Mouse (Mus musculus) neural tube, embryonic 14.5 days (tissue): ENCODE data around the gene Nrg3. TPM values are rescaled to one million over a fixed set of nuclear protein-coding genes. Genes with fewer than 3 reads are reported as not detected.

Experiments
- ATAC-seq: fragments of 200-750 bp; cut with Nextera tagmentation; 2 replicates; pipeline ENCODE4 v1.8.0; 2017; ENCODE audit warnings: low read depth, mild to moderate bottlenecking, moderate TSS enrichment, moderate library complexity
- H3K27ac ChIP-seq: fragments of 300-500 bp; sonication (generic); 2 replicates; pipeline ENCODE4 v1.5.1; 2014; ENCODE audit warnings: low read depth, mild to moderate bottlenecking, control low read depth, low read length, moderate library complexity, mixed read lengths
- H3K27me3 ChIP-seq: fragments of 300-500 bp; sonication (generic); 2 replicates; pipeline ENCODE4 v1.6.1; 2014; ENCODE audit warnings: low read length; ENCODE audit not compliant: control insufficient read depth, insufficient read depth
- H3K36me3 ChIP-seq: fragments of 300-500 bp; sonication (generic); 2 replicates; pipeline ENCODE4 v1.6.1; 2014; ENCODE audit warnings: low read length, mixed read lengths; ENCODE audit not compliant: control insufficient read depth, insufficient read depth
- H3K4me1 ChIP-seq: fragments of 300-500 bp; sonication (generic); 2 replicates; pipeline ENCODE4 v1.6.1; 2014; ENCODE audit warnings: low read length; ENCODE audit not compliant: control insufficient read depth, insufficient read depth
- H3K4me2 ChIP-seq: fragments of 300-500 bp; sonication (generic); 2 replicates; pipeline ENCODE4 v1.6.1; 2014; ENCODE audit warnings: mild to moderate bottlenecking, low read depth, low read length, control low read depth
- H3K4me3 ChIP-seq: fragments of 300-500 bp; sonication (generic); 2 replicates; pipeline ENCODE4 v1.5.1; 2014; ENCODE audit warnings: low read depth, low read length, control low read depth, mixed read lengths
- H3K9ac ChIP-seq: fragments of 300-500 bp; sonication (generic); replicated peaks from 2 replicates; pipeline ENCODE4 v1.6.1; 2014; ENCODE audit warnings: low read depth, mild to moderate bottlenecking, control low read depth, low read length, mixed read lengths
- H3K9me3 ChIP-seq: fragments of 300-500 bp; sonication (generic); 2 replicates; pipeline ENCODE4 v1.6.1; 2016; ENCODE audit warnings: low read length; ENCODE audit not compliant: control insufficient read depth
- WGBS: fragments of 180-500 bp; shearing (Covaris S2); extraction: QIAGEN DNeasy Blood & Tissue Kit; methylation state at CpG from one replicate; pipeline ENCODE4 v1.1.7; 2014; 5-methylcytosine and 5-hydroxymethylcytosine counted together
- polyA plus RNA-seq: library from polyadenylated mRNA; unstranded; fragments of >200 nt; fragmentation: Nextera tagmentation; extraction: Ambion mirVana; gene quantifications from 2 replicates; pipeline ENCODE4 v1.2.1, GENCODE M21; 2014

Nrg3 gene
- 19.0 and 20.8 TPM in 2 replicates for polyA plus RNA-seq

DNA sequence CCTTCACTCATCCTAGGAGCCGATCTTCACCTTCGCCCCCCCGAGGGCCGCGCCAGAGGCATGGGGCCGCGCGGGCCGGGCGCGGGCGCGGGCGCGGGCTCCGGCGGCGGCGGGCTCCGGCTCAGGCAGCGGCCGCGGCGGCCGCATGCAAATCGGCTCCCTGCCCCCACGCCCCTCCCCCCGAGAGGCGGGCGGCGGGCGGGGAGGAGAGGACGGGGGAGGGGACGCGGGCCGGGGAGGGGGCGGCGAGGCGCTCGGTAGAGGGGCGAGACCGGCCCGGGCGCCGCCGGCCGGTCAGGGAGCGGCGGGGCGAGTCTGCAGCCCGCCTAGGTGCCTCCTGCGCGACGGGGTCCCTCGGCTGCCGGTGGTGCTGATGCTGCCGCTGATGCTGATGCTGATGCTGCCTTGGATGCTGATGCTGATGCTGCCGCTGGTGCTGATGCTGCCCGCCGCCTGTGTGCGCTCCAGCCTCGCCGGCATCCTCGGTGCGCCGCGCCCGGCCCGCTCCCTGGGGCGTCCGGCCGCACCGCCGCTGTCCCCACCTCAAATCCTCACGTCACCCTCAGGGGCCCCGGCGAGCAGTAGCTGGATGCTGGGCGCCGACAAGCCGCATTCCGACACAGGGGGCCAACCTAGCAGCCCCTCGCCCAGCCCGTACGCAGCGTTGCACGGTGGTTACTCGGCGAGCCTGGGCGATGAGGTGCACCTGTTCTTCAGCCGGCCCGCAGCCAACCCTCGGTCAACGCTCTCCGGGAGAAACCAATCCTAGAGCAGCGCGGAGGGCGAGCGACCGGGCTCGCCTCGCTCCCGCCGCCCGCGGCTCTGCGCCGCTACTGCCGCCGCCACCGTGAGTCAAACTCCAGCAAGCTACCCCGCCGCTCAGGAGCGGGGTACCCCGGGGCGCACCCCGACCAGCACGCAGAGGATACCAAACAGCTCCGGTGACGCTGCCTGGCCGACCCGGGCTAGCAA lies at the start of gene Nrg3:
Nrg3 (minus strand) TSS at position 299 of the 972 bp plus-strand sequence.
- Histone ChIP-seq H3K27me3 (peaks cover 5% of the 10 kb centered on the region), H3K9ac (peak within 1 kb of the TSS; percentile 89), H3K9me3 (no peaks in the 10 kb centered on the region), H3K4me3 (peak within 1 kb of the TSS; percentile 78), H3K4me1 (no peaks in the 10 kb centered on the region), H3K4me2 (peak within 1 kb of the TSS; percentile 56), H3K36me3 (no peaks in the 10 kb centered on the region), H3K27ac (peak within 1 kb of the TSS; percentile 96)
- ATAC-seq: peak; percentile 83
- WGBS: under 1% methylated on average over 89 of the region's 121 CpGs

DNA sequence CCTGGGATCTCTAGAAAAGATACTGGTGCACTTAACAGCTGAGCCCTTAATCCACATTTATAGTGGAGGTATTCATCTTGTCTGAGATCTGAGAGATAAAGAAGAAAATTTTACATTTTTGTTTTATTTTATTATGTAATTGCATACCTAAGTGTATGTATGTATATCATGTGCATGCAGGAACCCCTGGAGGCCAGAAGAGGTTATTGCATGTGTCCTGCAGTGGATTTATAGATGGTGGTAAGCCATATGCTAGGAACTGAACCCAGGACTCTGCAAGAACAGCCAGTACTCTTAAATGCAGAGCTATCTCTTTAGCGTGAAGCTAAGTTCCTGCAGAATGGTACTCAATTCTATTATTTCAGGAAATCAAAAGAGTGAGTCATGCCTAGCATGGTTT lies 36.1 kb upstream of the Nrg3 start:
- Histone ChIP-seq H3K4me1 (no peaks in the 10 kb centered on the region), H3K4me3 (no peak overlapping the region), H3K4me2 (no peak overlapping the region), H3K27me3 (no peaks in the 10 kb centered on the region), H3K27ac (no peak overlapping the region), H3K36me3 (no peaks in the 10 kb centered on the region), H3K9me3 (no peaks in the 10 kb centered on the region), H3K9ac (no peak overlapping the region)
- WGBS: 80% methylated on average over 1 of the region's 1 CpGs
- no peak for ATAC-seq

DNA sequence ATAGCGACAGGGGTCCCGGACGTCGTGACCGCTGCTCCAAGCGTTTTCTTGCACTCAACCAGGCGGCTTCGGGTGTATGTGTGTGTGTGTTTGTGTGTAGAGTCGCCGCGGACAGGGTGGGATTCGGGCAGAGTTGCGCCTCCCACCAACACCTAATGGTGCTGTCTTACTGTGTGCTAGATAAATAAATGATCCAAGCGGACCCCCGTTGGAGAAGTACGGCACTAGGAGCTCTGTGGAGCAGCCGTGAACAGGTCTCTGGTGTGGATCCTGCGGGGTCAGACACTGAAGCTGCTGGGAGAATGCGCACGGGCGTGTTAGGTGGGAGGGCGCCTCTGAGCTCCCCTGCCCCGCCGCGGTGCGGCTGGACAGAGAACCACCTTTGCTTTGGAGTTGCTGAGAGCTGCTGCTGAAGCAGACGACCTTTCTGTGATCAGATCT lies 903 bp upstream of the Nrg3 start:
- H3K27ac ChIP-seq: peak overlapping the region; percentile 96
- H3K9ac ChIP-seq: peak overlapping the region; percentile 89
- no peaks in the 10 kb centered on the region for H3K4me1 ChIP-seq
- H3K9me3 ChIP-seq: no peaks in the 10 kb centered on the region
- 2% methylated on average over 27 of the region's 27 CpGs for WGBS
- H3K36me3 ChIP-seq: no peaks in the 10 kb centered on the region
- H3K4me3 ChIP-seq: peak overlapping the region; percentile 78
- ATAC-seq: peak; percentile 49
- peak overlapping the region; percentile 56 for H3K4me2 ChIP-seq
- peaks cover 5% of the 10 kb centered on the region for H3K27me3 ChIP-seq

DNA sequence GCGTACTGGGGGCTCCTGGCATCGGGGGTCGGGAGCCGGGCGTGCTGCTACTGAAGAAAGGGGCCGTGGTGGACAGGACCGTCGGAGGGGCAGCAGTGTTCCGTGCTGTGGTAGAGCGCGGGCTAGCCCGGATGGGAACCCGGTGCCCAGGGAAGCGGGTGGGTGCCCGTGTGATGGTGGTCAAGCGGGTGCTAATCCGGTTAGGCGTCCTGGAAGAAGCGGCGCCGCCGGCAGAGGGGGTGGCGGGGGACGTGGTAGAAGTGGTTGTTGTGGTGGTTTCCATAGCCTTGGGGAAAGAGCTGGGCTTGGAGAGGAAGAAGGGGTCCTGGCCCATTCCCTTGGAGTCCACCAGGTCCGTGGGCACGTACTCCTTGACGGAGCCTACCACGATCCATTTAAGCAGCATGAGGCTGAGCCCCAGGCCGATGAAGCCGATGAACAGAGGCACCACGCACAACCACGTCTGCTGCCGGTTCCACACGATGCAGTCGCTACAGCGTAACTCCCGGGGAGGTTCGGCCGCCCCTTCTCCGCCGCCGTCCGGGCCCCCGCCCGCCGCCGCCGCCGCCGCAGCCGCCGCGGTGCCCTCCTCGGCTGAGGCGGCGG lies 639 bp downstream of the Nrg3 start:
- WGBS: under 1% methylated on average over 40 of the region's 56 CpGs
- Histone ChIP-seq H3K4me2 (peak overlapping the region; percentile 56), H3K4me1 (no peaks in the 10 kb centered on the region), H3K9me3 (no peaks in the 10 kb centered on the region), H3K9ac (peak overlapping the region; percentile 89), H3K36me3 (no peaks in the 10 kb centered on the region), H3K27ac (peak overlapping the region; percentile 96), H3K27me3 (peaks cover 5% of the 10 kb centered on the region), H3K4me3 (peak overlapping the region; percentile 78)
- peak; percentile 38 for ATAC-seq

DNA sequence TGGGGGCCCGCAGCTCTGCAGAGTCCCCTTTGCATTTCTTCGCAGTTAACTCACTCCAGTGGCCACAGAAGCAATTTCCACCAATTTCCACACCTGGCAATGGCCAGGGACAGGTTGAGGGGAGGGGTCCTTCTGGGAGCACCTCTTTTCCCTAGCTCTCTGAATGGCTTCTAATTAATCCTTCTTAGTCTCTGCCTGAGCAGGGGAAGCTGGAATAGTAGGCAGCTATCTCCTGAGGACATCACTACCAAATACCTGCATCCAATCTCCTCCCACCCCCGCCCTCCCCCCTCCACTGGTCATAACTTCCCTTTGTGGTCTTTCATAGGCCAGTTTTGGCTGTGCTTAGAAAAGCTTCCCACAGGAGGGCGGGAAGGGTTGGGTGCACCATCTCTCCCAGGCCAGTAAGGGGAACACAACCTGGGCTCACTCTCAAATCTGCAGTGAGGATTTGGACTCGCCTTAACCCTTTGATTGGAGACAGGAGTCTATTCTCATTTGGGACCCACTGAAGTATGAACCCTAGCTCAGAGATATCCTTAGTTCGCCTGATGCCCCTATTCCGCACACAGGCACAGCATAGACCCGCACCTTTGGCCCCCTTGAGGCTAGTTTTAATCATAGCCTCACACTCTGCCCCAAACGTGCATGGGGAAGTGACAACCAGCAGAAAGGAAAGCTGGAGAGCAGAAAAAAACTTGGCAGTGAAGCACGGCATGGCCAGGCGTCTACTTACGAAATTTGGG lies 1.5 kb downstream of the Nrg3 start:
- H3K27ac ChIP-seq: peak overlapping the region; percentile 96
- ATAC-seq: peak; percentile 9; the same call in 1 of the 2 replicates
- 6% methylated on average over 12 of the region's 12 CpGs for WGBS

DNA sequence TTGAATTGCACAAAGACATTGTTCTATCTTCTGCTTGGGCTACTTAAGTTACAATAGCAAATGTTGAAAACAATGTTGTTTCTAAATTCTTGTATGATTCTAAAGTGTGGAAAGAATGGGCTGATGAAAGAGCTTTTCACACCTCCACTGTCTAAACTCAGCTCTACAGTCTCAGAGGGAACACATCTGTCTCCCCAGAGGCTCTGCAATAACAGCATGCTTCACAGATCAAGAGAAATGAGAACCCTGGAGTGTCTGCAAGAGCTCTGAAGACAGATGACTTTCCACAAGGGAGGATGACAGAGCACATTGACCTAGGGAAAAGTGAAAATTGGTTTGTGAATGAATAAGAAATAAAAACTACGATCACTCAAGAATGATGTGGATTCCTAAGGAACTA lies 27.4 kb downstream of the Nrg3 start:
- no peak overlapping the region for H3K4me3 ChIP-seq
- H3K9me3 ChIP-seq: no peaks in the 10 kb centered on the region
- no peak overlapping the region for H3K9ac ChIP-seq
- no peak for ATAC-seq
- H3K27ac ChIP-seq: no peak overlapping the region
- no peaks in the 10 kb centered on the region for H3K4me1 ChIP-seq
- H3K4me2 ChIP-seq: no peak overlapping the region
- no peaks in the 10 kb centered on the region for H3K36me3 ChIP-seq
- no peaks in the 10 kb centered on the region for H3K27me3 ChIP-seq
- WGBS: 76% methylated on average over 1 of the region's 1 CpGs

More for the DNA sequence above, 1.5 kb downstream of the Nrg3 start:
- peak overlapping the region; percentile 56 for H3K4me2 ChIP-seq
- peak overlapping the region; percentile 89 for H3K9ac ChIP-seq
- H3K4me3 ChIP-seq: peak overlapping the region; percentile 78
- H3K4me1 ChIP-seq: no peaks in the 10 kb centered on the region
- H3K27me3 ChIP-seq: peaks cover 5% of the 10 kb centered on the region
- no peaks in the 10 kb centered on the region for H3K9me3 ChIP-seq
- H3K36me3 ChIP-seq: no peaks in the 10 kb centered on the region

DNA sequence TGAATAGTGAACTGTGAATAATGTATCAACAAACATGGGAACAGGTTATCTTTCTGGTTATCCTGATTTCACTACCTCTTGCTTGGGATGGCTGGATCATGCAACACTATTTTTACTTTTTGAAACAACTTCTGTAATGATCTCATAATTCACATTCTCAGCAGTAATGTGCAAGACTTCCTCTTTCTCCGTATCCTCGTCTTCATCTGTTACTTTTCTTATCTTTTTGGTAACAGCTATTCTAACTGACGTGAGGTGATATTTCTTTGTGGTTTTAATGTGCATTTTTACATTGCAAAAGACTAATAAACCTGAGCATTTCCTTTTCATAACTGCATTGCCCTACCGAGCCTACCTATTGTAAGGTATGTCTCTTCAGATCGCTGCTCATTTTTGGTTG lies 44.4 kb downstream of the Nrg3 start:
- Histone ChIP-seq H3K27me3 (no peaks in the 10 kb centered on the region), H3K9ac (no peak overlapping the region), H3K4me3 (no peak overlapping the region), H3K9me3 (no peaks in the 10 kb centered on the region), H3K4me1 (no peaks in the 10 kb centered on the region), H3K36me3 (no peaks in the 10 kb centered on the region), H3K4me2 (no peak overlapping the region), H3K27ac (no peak overlapping the region)
- WGBS: 91% methylated on average over 5 of the region's 5 CpGs
- no peak for ATAC-seq

DNA sequence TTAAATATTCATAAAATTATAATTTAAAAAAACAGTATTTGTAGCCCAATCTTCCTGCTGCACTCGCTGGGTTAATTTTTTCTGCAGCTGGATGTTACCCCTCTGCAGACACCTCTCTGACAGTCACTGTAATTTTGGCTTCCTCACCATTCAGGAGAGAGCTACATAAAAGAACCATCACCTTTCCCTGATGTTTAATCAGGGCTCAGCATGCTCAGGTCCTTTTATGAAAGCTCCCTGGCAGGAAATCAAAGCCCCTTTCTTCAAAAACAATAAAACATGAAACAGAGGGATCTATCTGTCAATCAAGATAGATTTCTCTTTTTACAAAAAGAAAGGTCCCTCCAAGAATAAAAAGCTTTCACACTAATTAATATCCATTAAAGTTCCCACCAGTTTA lies 51.0 kb downstream of the Nrg3 start:
- no peaks in the 10 kb centered on the region for H3K4me1 ChIP-seq
- H3K9me3 ChIP-seq: no peaks in the 10 kb centered on the region
- no peak overlapping the region for H3K4me3 ChIP-seq
- H3K36me3 ChIP-seq: no peaks in the 10 kb centered on the region
- H3K4me2 ChIP-seq: no peak overlapping the region
- H3K27ac ChIP-seq: no peak overlapping the region
- WGBS: 51% methylated on average over 1 of the region's 1 CpGs
- no peaks in the 10 kb centered on the region for H3K27me3 ChIP-seq
- ATAC-seq: no peak
- H3K9ac ChIP-seq: no peak overlapping the region
